Mouse (Mus musculus) retina, postnatal 1 day (tissue): ENCODE measurements around the gene Tacc3.

Source experiments
- DNase-seq: peaks from one replicate; pipeline ENCODE4 v3.0.0-alpha.2; 2012

The Tacc3 gene

GRCm38 (mm10) chr5:33656739-33657138, 1.2 kb upstream of the Tacc3 start:
- DNase-seq: no peak

DNA sequence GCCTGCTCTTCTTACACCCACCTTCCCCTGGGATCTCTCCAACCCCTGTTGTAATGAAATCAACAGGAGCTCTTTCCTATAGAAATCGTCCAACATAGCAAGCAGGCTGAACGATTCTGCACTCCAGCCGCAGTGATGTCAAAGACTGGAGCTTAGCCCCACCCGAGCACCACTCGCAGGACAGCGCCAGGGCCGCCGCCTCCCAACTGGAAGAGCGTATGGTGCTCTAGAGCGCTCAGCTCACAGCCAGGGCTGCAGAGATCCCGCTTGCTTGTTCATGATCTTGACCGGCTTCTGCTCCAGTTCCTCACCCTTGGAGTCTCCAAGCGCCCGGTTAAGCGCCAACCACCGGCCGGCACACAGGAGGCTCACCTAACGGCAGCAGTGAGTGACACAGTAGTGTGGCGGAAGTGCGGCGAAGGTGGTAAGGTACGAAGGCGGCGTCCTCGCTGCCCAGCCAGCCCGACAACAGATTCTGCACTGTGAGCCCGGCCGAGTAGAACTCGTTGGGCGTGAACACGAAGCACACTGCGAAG, 609 bp upstream of the Tacc3 start:
- no peak for DNase-seq

- no peak for DNase-seq
Measured at GRCm38 (mm10) chr5:33658664-33659050, 729 bp downstream of the Tacc3 start.

GRCm38 (mm10) chr5:33668223-33668622, 10.3 kb downstream of the Tacc3 start:
- peak; percentile 62 for DNase-seq

DNA sequence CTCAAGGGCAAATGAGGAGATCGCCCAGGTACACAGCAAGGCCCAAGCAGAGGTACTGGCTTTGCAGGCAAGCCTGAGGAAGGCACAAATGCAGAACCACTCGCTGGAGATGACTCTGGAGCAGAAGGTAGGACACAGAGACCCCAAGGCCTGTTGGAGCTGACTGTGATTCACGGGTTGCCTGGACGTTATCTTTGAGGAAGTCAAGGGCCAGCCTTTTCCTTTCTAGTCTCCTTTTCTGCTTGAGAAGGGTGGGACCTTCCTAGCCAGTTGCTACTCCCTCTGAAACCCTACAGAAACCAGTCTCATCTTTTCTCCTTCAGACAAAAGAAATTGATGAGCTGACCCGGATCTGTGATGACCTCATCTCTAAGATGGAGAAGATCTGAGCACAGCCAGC, 13.7 kb downstream of the Tacc3 start:
- DNase-seq: no peak

GRCm38 (mm10) chr5:33674439-33674838, 16.5 kb downstream of the Tacc3 start:
- DNase-seq: peak; percentile 92

GRCm38 (mm10) chr5:33675964-33676363, 18.0 kb downstream of the Tacc3 start:
- DNase-seq: peak; percentile 76

DNA sequence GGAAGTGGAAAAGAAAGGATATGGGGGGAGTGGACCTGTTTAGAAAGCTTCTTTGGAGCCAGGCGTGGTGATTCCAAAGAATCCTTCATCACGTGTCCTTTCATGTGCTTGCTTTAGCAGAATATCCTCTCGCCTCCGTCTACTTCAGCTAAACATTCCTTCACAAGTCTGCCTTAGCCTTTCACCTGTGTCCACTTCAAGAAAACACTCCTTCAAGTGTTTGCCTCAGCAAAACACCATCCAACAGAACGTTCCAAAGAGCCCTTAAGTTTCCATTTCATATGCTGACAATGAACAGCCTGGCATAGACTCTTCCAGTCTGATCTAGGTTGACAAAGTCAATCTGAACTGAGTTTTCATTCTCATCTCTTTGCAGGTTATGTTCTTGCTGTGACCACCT, 20.3 kb downstream of the Tacc3 start:
- no peak for DNase-seq

DNA sequence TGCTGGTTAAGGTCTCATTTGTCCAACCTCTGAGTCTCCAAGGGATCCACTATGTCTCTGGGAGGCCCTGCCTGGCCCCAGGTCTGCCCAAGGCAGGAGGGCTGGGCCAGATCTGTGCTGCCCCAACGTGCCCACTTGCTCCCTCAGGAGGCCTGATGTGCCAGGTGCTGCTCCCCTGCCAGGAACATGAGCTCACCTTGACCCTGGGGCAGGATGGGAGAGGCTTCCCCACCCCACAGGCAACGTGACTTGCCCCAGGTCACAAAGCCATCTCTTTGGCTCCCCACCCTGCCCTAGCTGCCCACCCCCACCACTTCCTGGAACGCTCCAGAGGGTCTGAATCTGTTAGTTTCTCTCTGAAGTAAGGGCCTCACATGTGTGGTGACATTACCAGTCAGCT, 23.1 kb downstream of the Tacc3 start:
- no peak for DNase-seq

DNA sequence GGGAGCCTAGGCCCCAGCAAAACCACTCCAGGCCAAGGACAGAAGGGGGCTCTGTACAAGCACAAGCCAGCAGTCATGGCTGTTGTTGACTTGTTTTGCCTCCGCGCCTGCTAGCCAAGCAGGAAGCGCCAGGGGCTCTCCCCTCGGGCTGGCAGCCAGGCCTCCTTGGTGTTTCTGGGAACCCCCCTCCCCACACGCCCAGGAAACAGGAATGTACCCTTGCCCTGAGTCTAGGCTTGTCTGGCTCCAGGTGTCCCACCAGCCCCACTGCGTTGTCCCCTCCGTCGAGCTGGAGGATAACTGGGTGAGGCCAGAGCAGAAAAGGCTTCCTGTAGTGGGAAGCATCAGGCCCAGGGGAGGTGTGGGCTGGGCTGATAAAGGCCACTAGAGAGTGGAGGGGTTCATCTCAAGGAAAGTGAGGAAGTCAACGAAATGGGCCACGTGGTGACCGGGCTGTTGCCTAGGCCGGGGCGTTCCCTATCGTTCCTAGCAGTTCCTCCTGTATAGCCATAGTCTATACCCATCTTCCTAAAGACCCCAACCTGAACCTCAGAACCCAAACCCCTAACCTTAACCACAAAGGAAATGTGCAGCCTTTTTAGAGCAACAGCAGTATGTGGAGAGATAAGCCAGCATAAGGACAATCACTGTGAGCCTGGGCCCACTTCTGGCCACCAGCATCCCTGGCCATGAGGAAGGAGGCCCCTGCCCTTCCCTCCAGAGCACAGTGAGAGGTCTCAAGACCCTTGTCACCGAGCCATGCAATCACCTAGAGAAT, 23.9 kb downstream of the Tacc3 start:
- no peak for DNase-seq

- DNase-seq: no peak
Measured at GRCm38 (mm10) chr5:33682963-33683362, 25.0 kb downstream of the Tacc3 start.

DNA sequence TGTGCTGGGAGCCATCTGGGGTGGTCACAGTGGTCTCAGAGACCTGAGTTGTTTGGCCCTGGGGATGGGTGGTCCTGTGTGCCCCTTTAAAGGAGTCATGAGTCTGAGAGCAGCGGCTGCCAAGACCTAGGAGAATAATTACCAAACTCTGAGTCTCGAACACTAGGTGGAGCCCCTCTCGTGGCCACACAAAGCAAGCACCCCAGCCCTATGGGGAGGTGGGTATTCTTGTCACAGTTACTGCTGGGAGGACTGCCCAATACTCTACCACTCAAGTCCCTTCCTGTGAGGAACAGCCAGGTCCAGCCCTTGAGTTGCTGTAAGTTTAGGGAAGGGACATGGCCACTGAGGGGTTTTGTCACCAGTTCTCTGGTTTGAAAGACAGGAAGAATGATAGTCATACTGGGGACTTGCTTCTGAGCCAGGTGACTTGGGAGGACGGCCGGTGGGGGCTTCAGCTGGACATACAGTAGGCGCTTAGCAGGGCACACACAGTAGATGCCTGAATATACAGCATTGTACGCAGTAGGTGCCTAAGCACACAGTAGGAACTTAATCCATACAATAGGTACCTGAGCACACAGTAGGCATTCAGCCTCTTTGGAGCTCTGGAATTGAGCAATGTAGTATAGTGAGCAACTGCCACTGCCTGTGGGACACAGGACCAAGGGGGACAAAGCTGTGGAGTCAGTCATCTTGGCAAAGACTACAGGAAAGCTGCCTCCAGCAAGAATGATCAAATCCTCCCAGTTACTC, 26.1 kb downstream of the Tacc3 start:
- peak; percentile 72 for DNase-seq

DNA sequence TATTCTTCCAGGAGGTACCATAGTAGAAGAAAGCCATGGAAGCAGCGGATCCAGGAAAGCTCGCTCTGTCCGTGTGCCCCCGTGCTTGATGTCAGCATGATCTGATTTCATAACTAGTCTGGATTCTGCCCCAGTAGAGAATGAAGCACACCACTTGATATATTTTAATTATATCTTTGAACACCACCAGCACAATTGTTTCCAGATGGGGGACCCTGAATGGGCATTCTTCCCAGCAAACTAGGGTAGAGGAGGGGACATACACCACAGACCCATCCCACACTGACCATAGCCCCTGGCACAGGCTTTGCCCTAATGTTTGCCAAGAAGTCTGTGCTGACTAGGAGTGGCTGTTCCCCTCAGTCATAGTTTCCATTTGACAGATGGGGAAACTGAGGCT, 27.0 kb downstream of the Tacc3 start:
- no peak for DNase-seq

DNA sequence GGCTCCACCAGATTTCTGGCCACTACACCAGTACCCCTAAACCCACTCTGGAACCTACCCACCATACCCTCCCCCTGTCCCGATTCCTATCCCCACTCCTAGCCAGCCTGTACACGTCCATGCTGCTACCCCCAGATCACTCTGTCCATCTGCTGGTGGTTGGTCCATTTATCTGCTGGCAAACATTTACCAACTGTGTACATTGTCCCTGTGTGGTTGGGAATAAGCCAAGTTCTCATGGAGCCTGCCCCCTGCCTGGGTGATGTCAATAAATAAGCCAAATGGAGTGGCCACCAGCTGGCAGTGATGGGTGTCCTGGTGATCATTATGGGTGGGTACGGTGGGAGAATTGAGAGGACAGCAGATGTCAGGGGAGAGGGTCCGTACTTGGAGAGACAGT, 29.2 kb downstream of the Tacc3 start:
- DNase-seq: no peak

DNA sequence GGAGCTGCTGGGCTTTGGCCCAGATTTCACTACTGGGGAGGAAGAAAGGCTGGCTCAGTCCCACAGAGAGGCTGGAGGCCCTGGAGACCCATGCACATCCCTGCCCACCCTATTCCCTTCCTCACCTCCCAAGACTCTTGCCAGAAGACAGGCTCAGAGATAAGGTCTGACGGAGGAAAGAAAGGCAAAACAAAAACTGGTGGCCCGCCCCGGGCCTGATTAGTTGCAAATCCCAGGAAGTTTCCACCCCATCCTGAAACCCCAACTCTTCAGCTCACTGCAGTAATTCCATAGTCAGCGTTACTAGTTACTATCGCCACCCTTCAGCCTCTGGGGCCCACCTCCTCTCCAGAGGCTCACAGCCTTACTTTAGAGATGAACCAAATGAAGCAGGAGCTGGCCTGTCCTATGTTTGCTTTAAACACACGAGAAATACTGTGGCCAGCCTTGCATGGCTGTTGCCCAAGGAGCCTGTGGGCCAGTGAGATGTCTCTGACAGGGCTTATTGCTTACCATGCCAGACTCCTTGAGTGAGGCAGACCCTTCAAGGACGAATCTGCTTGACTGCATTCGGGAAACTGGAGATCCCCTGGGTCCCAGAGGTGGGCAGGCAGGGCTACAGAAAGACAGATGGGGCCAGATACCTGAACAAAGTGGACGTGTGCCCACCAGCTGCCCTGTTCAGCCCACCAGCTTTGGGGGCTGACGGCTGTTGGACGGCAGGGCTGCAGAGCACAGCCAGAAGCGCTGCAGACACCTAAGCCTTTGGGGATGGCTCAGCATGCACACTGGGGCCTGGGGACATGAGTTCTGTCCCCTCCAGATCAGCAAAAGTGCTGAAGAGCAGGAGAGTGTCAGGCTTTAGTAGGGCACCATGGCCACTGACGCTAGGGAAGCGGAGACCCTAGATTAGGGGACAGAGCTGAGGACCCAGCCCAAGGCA, 30.6 kb downstream of the Tacc3 start:
- DNase-seq: no peak

- DNase-seq: peak; percentile 77
Measured at GRCm38 (mm10) chr5:33689221-33689844, 31.4 kb downstream of the Tacc3 start.

DNA sequence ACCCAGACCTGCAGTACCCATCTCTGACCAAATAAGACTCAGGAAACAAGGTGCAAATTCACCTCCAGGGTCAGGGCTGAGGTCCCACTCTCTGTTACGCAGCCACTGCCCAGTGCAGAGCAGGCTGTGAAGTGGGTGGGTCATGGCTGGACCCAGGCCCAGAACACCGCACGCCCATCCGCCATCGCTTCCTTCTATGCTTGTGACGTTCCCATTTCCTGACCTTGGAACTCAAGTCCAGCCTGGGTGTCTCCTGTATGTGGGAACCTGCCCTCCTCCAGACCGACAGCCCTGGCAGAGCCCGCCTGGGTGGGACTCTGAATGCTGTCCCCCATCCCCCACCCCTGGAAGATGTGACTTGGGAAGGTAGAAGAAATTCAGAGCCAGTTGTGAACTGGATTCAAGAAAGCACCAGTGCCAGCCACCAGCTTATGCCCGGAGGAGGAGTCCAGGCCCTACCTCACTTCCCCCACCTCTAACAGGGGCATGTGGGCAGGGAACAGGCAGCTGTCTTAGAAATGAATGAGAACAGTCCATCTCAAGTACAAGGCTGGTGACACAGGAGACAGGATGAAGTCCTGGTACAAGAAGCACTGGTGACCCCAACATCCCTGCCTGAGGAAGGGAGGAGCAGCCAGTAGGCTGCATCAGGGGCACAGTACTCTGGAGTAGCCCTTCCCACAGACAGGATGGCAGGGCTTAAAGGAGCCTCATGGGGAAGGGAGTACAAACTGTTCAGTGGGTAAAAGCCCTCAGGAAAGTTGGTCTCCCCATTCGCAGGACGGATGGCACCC, 32.1 kb downstream of the Tacc3 start:
- DNase-seq: no peak

DNA sequence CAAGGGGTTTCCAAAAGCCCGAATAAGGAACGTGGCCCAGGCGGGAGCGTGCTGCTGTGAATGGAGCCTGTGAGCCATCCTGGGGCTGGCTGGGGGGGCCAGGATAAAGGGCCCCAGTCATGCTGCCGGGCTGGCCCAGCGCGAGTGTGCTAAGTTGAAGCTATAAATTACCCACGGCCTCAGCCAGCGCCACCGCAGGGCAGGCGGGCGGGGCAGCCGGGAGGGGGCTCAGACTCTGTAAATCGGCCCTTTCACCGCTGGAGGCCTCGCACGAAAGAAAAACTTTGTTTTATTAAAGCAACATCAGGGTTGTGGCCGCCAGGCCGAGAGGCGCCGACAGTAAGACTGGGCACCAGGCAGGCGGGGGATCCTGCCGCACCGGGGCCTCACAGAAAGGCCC, 34.5 kb downstream of the Tacc3 start:
- peak; percentile 51 for DNase-seq

DNA sequence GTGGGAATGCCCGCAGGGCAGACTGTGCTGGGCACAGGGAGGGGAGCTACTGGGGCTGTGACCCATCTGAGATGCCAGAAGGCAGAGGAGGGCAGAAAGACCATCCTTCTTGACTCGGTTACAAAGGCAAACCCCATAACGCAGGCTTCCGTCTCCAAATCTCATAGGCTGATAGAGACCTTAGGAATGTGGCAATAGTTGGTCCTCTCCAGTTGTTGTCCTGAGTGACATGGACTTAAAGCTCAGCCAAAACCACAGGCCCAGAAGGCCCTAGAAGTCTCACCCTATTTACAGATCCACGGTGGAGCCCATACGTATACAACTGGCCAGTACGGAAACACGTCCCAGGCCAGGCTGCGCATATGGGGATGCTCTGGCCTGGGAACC, 36.5 kb downstream of the Tacc3 start:
- DNase-seq: no peak

- peak; percentile 95 for DNase-seq
Measured at GRCm38 (mm10) chr5:33694848-33695717, 37.2 kb downstream of the Tacc3 start.

DNA sequence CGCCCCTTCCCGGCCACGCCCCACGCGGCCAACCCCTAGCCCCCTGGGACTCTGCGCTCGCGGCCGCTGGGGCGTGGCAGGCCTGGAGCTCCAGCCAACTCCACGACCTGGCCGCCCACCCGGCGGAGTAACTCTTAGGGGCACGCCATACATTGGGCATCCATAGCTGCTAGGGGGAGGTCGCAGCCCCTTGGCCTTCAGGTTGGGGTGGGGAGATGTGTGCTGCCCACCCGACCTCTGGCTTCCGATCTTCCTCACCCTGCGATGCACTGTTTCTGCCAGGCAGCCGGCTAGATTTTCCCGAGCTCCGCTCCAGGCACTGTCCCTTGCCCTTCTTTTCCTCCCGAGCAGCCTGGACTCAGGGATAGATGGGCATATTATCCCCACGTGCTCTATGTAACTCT, 37.8 kb downstream of the Tacc3 start:
- DNase-seq: no peak
